Mouse (Mus musculus) heart, postnatal 0 days (tissue): ENCODE data around the gene Nfya.

Experiments used
- CTCF ChIP-seq: IDR thresholded peaks from 2 replicates; pipeline ENCODE4 v1.5.1; 2016; ENCODE audit warnings: antibody characterized with exemption, control low read depth, low read depth
- EP300 ChIP-seq: IDR thresholded peaks from 2 replicates; pipeline ENCODE4 v1.6.1; 2016; ENCODE audit warnings: antibody characterized with exemption, low read depth

DNA sequence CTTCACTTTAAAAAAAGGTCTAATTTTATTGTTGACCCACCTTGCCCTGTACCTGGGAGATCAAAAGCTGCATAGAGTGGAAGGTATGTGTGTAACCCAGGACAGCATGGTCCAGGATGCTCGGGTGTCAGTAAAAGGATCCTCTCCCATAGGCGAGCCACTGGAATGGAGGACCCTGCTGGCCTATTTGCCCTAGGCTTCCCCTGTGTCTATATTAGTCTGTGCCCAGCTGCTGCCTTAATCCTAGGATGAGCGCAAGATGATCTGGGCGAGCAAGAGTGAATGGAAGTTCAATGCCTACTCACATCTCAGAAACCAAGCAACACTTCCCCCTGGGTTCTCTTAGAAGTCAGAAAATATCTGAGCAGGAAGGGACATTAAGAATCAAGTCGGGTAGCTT, 21.3 kb upstream of the Nfya start:
- no peak for TF ChIP-seq EP300
- TF ChIP-seq CTCF: no peak
